Mouse (Mus musculus): ENCODE results near the gene Gnb1l.
A peak's percentile ranks its signal among the peaks of the same experiment; 100 is the strongest.

Gene Gnb1l

GRCm38 (mm10) chr16:18498558-18498990 is at the start of gene Gnb1l, which contains the start of gene Rtl10:
Gene Gnb1l, plus strand, starts transcription at chr16:18498713.
Gene Rtl10, plus strand, starts transcription at chr16:18498901.
- peak; percentile 94 for DNase-seq (ENCODE audit: low read depth)

GRCm38 (mm10) chr16:18449005-18449404 is 49.5 kb upstream of the Gnb1l start:
- DNase-seq (ENCODE audit: low read depth) = no peak

- DNase-seq (ENCODE audit: low read depth) = no peak
These were observed 46.9 kb upstream of the Gnb1l start for GRCm38 (mm10) chr16:18451486-18452181.

- no peak for DNase-seq (ENCODE audit: low read depth)
These were observed 46.1 kb upstream of the Gnb1l start for GRCm38 (mm10) chr16:18452361-18452862.

GRCm38 (mm10) chr16:18453846-18454245 is 44.7 kb upstream of the Gnb1l start:
- peak; percentile 30 for DNase-seq (ENCODE audit: low read depth)

GRCm38 (mm10) chr16:18455407-18455806 is 43.1 kb upstream of the Gnb1l start:
- no peak for DNase-seq (ENCODE audit: low read depth)

- DNase-seq (ENCODE audit: low read depth) = no peak
These were observed 39.9 kb upstream of the Gnb1l start for GRCm38 (mm10) chr16:18458661-18459060.

GRCm38 (mm10) chr16:18459335-18459954 is 39.1 kb upstream of the Gnb1l start:
- peak; percentile 61 for DNase-seq (ENCODE audit: low read depth)

GRCm38 (mm10) chr16:18459955-18460370 is 38.5 kb upstream of the Gnb1l start:
- peak; percentile 89 for DNase-seq (ENCODE audit: low read depth)

GRCm38 (mm10) chr16:18460826-18461225 is 37.7 kb upstream of the Gnb1l start:
- no peak for DNase-seq (ENCODE audit: low read depth)

GRCm38 (mm10) chr16:18462031-18462430 is 36.5 kb upstream of the Gnb1l start:
- DNase-seq (ENCODE audit: low read depth) = no peak

GRCm38 (mm10) chr16:18462598-18462997 is 35.9 kb upstream of the Gnb1l start:
- no peak for DNase-seq (ENCODE audit: low read depth)

GRCm38 (mm10) chr16:18464271-18464670 is 34.2 kb upstream of the Gnb1l start:
- peak; percentile 36 for DNase-seq (ENCODE audit: low read depth)

GRCm38 (mm10) chr16:18470829-18471228 is 27.7 kb upstream of the Gnb1l start:
- DNase-seq (ENCODE audit: low read depth) = peak; percentile 49

- DNase-seq (ENCODE audit: low read depth) = no peak
These were observed 27.0 kb upstream of the Gnb1l start for GRCm38 (mm10) chr16:18471381-18471955.

- DNase-seq (ENCODE audit: low read depth) = no peak
These were observed 26.5 kb upstream of the Gnb1l start for GRCm38 (mm10) chr16:18471976-18472375.

- DNase-seq (ENCODE audit: low read depth) = no peak
These were observed 26.1 kb upstream of the Gnb1l start for GRCm38 (mm10) chr16:18472416-18472815.

GRCm38 (mm10) chr16:18472976-18473375 is 25.5 kb upstream of the Gnb1l start:
- no peak for DNase-seq (ENCODE audit: low read depth)

GRCm38 (mm10) chr16:18474021-18474420 is 24.5 kb upstream of the Gnb1l start:
- DNase-seq (ENCODE audit: low read depth) = no peak

GRCm38 (mm10) chr16:18477996-18478395 is 20.5 kb upstream of the Gnb1l start:
- DNase-seq (ENCODE audit: low read depth) = no peak

GRCm38 (mm10) chr16:18479667-18480066 is 18.8 kb upstream of the Gnb1l start:
- DNase-seq (ENCODE audit: low read depth) = no peak

GRCm38 (mm10) chr16:18480933-18481485 is 17.5 kb upstream of the Gnb1l start:
- DNase-seq (ENCODE audit: low read depth) = no peak

- peak; percentile 21 for DNase-seq (ENCODE audit: low read depth)
These were observed 16.1 kb upstream of the Gnb1l start for GRCm38 (mm10) chr16:18482431-18482830.

All from 416B (cell line).